8 mouse cellular contexts compared by ENCODE assay signal in the genomic region with DNA sequence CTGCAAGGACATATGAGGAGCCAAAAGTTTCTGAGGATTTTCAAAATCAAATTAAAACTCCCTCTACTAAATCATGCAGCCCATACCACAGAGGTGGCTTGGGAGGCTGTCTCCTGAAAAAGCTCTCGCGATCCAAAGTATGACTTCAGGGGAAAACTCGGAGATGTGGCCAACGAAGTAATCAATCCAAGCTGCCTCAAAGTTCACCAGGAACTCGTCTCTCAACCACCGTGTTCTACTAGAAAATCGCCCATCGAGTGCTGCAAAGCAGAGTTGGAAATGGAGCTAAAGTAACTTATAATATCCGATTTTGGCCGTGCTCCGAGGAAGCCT. TPM values are rescaled to one million over a fixed set of nuclear protein-coding genes. Genes with fewer than 3 reads are reported as not detected.
A peak's percentile ranks its signal among the peaks of the same experiment; 100 is the strongest.
DNase-seq lines count a peak whose midpoint lies in the region; ATAC-seq and TF ChIP-seq lines count a peak whose summit lies in the region.

No protein-coding gene starts in this region.

- DNase-seq in heart, embryonic 10.5 days (ENCODE audit: low spot score) = no peak
- no peak for DNase-seq in heart, postnatal 36 days
- DNase-seq in ES-E14 (ENCODE audit: low read depth, low spot score) = no peak
- DNase-seq in liver, embryonic 13.5 days = no peak
- DNase-seq in urinary bladder, postnatal 4 days (ENCODE audit: low spot score in 2 of 2) = no peak
- DNase-seq in adrenal gland, postnatal 25 days = no peak
- DNase-seq in ovary, adult 18-20 months (ENCODE audit: low spot score) = no peak

- intact Hi-C loops in heart, postnatal 36 days (cut with DNase I) = no loop called here

- peaks cover 24% of the 10 kb centered on the region for H3K36me3 ChIP-seq in heart, embryonic 10.5 days
- 0 out of 2 replicates have a peak, but pooled peaks cover 2% of the 10 kb centered on the region for H3K36me3 ChIP-seq in ES-E14 (ENCODE audit: control insufficient read depth, insufficient read depth, low read length, poor library complexity, severe bottlenecking)
- H3K36me3 ChIP-seq in forebrain, embryonic 12.5 days (replicated peaks) = peaks cover 22% of the 10 kb centered on the region
- peaks cover 21% of the 10 kb centered on the region for H3K36me3 ChIP-seq in liver, embryonic 13.5 days

- H3K9ac ChIP-seq in ES-E14 (ENCODE audit: insufficient read depth, low read depth, low read length, poor library complexity, severe bottlenecking) = peak overlapping the region; percentile 99
- peak overlapping the region; percentile 98 for H3K9ac ChIP-seq in forebrain, embryonic 12.5 days
- peak overlapping the region; percentile 93 for H3K9ac ChIP-seq in liver, embryonic 13.5 days

- no peaks in the 10 kb centered on the region for H3K27me3 ChIP-seq in heart, embryonic 10.5 days (ENCODE audit: insufficient read depth, poor library complexity, severe bottlenecking)
- no peaks in the 10 kb centered on the region for H3K27me3 ChIP-seq in forebrain, embryonic 12.5 days
- no peaks in the 10 kb centered on the region for H3K27me3 ChIP-seq in liver, embryonic 13.5 days

- under 1% methylated on average over 11 of the region's 11 CpGs for WGBS in heart, embryonic 10.5 days
- under 1% methylated on average over 11 of the region's 11 CpGs for WGBS in forebrain, embryonic 12.5 days
- WGBS in liver, embryonic 13.5 days (ENCODE audit: insufficient replicate concordance) = under 1% methylated on average over 11 of the region's 11 CpGs

- in situ Hi-C loops in ES-E14 (cut with MboI; ENCODE audit: low sequenced_read_pairs in 2 of 2, unreplicated experiment in 2 of 2) = no loop called here

- peak overlapping the region; percentile 98 for H3K27ac ChIP-seq in heart, embryonic 10.5 days
- H3K27ac ChIP-seq in ES-E14 (ENCODE audit: insufficient read depth, low read depth, low read length, poor library complexity, severe bottlenecking) = peak overlapping the region; percentile 78
- peak overlapping the region; percentile 98 for H3K27ac ChIP-seq in forebrain, embryonic 12.5 days
- peak overlapping the region; percentile 95 for H3K27ac ChIP-seq in liver, embryonic 13.5 days

- no peaks in the 10 kb centered on the region for H3K9me3 ChIP-seq in heart, embryonic 10.5 days
- H3K9me3 ChIP-seq in ES-E14 (ENCODE audit: control insufficient read depth, insufficient read depth, low read depth, low read length) = no peaks in the 10 kb centered on the region
- no peaks in the 10 kb centered on the region for H3K9me3 ChIP-seq in forebrain, embryonic 12.5 days
- no peaks in the 10 kb centered on the region for H3K9me3 ChIP-seq in liver, embryonic 13.5 days (replicated peaks)

- peak overlapping the region; percentile 70 for H3K4me2 ChIP-seq in forebrain, embryonic 12.5 days
- H3K4me2 ChIP-seq in liver, embryonic 13.5 days = peak overlapping the region; percentile 79

- H3K4me1 ChIP-seq in heart, embryonic 10.5 days = peaks cover 27% of the 10 kb centered on the region
- H3K4me1 ChIP-seq in ES-E14 (ENCODE audit: control insufficient read depth in 2 of 2, insufficient read depth in 2 of 2, low read length in 2 of 2, poor library complexity in 1 of 2) = peaks cover 0 to 3% of the 10 kb centered on the region in 2 experiments; a peak in 2 of 4 replicates
- H3K4me1 ChIP-seq in forebrain, embryonic 12.5 days = peaks cover 16% of the 10 kb centered on the region
- peaks cover 52% of the 10 kb centered on the region for H3K4me1 ChIP-seq in liver, embryonic 13.5 days (replicated peaks)

- peak overlapping the region; percentile 96 for H3K4me3 ChIP-seq in heart, embryonic 10.5 days
- peak overlapping the region; percentile 81 to 95 for H3K4me3 ChIP-seq in ES-E14 (ENCODE audit: insufficient read depth in 1 of 2, low read depth in 1 of 2, low read length in 2 of 2, poor library complexity in 1 of 2, severe bottlenecking in 1 of 2)
- peak overlapping the region; percentile 99 for H3K4me3 ChIP-seq in forebrain, embryonic 12.5 days (replicated peaks)
- H3K4me3 ChIP-seq in liver, embryonic 13.5 days (replicated peaks) = peak overlapping the region; percentile 86

- no peak for ATAC-seq in forebrain, embryonic 12.5 days (ENCODE audit: low FRiP score)
- no peak for ATAC-seq in liver, embryonic 13.5 days (ENCODE audit: low read depth)

TF ChIP-seq in ES-E14, 5 proteins besides CTCF, POLR2A, EP300 and RAD21:
- no peak for TF ChIP-seq ZNF384 (IDR thresholded peaks at IDR 0.05; ENCODE audit: low read depth, low read length)
- no peak for TF ChIP-seq ZC3H11A (IDR thresholded peaks at IDR 0.05; ENCODE audit: borderline replicate concordance, low read depth, low read length)
- no peak for TF ChIP-seq HCFC1 (IDR thresholded peaks at IDR 0.05; ENCODE audit: borderline replicate concordance, insufficient read depth, low read length)

RNA-seq across cellular contexts. Expression of a gene that starts 0.8 kb away (rescaled TPM):
- 197 and 200 TPM in 2 replicates for polyA plus RNA-seq in heart, embryonic 10.5 days (2016; fragmentation: Nextera tagmentation; extraction: Ambion mirVana)
- total RNA-seq in heart, postnatal 36 days (2021) = 10 to 100 TPM; 51.1 to 51.7 TPM
- 45.0 and 65.4 TPM in 2 replicates for total RNA-seq in ES-E14 (2012; rRNA removed)
- polyA plus RNA-seq in forebrain, embryonic 12.5 days (2016; fragmentation: Nextera tagmentation; extraction: Ambion mirVana) = 176 and 181 TPM in 2 replicates
- 101 and 112 TPM in 2 replicates for polyA plus RNA-seq in liver, embryonic 13.5 days (2015; fragmentation: Nextera tagmentation; extraction: Ambion mirVana)
- total RNA-seq in adrenal gland, postnatal 25 days (2021) = 103 and 108 TPM in 2 replicates

RNA-seq across cellular contexts. Expression of a gene that starts 27.1 kb away (rescaled TPM):
- 46.8 and 52.6 TPM in 2 replicates for polyA plus RNA-seq in heart, embryonic 10.5 days (2016; fragmentation: Nextera tagmentation; extraction: Ambion mirVana)
- 1 to 10 TPM in 1 of 2 experiments, under 1 TPM in 1; 0.78 to 1.5 TPM for total RNA-seq in heart, postnatal 36 days (2021)
- 7.2 and 9.6 TPM in 2 replicates for total RNA-seq in ES-E14 (2012; rRNA removed)
- 37.0 and 45.9 TPM in 2 replicates for polyA plus RNA-seq in forebrain, embryonic 12.5 days (2016; fragmentation: Nextera tagmentation; extraction: Ambion mirVana)
- 114 and 117 TPM in 2 replicates for polyA plus RNA-seq in liver, embryonic 13.5 days (2015; fragmentation: Nextera tagmentation; extraction: Ambion mirVana)
- 4.1 and 5.6 TPM in 2 replicates for total RNA-seq in adrenal gland, postnatal 25 days (2021)

RNA-seq across cellular contexts. Expression of a gene that starts 34.6 kb away (rescaled TPM):
- 73.6 and 75.6 TPM in 2 replicates for polyA plus RNA-seq in heart, embryonic 10.5 days (2016; fragmentation: Nextera tagmentation; extraction: Ambion mirVana)
- total RNA-seq in heart, postnatal 36 days (2021) = 10 to 100 TPM; 28.0 to 31.3 TPM
- 26.9 and 30.4 TPM in 2 replicates for total RNA-seq in ES-E14 (2012; rRNA removed)
- polyA plus RNA-seq in forebrain, embryonic 12.5 days (2016; fragmentation: Nextera tagmentation; extraction: Ambion mirVana) = 107 and 110 TPM in 2 replicates
- 34.0 and 53.5 TPM in 2 replicates for polyA plus RNA-seq in liver, embryonic 13.5 days (2015; fragmentation: Nextera tagmentation; extraction: Ambion mirVana)
- total RNA-seq in adrenal gland, postnatal 25 days (2021) = 99.8 and 120 TPM in 2 replicates

RNA-seq across cellular contexts. Expression of a gene that starts 44.5 kb away (rescaled TPM):
- 30.1 and 33.8 TPM in 2 replicates for polyA plus RNA-seq in heart, embryonic 10.5 days (2016; fragmentation: Nextera tagmentation; extraction: Ambion mirVana)
- 10 to 100 TPM; 31.8 to 37.1 TPM for total RNA-seq in heart, postnatal 36 days (2021)
- total RNA-seq in ES-E14 (2012; rRNA removed) = 6.6 and 10.5 TPM in 2 replicates
- 26.4 and 28.6 TPM in 2 replicates for polyA plus RNA-seq in forebrain, embryonic 12.5 days (2016; fragmentation: Nextera tagmentation; extraction: Ambion mirVana)
- 19.0 and 19.2 TPM in 2 replicates for polyA plus RNA-seq in liver, embryonic 13.5 days (2015; fragmentation: Nextera tagmentation; extraction: Ambion mirVana)
- 44.9 and 47.9 TPM in 2 replicates for total RNA-seq in adrenal gland, postnatal 25 days (2021)
